Mouse (Mus musculus): Measurements from ENCODE around the gene Ros1.

- TF ChIP-seq CTCF (IDR thresholded peaks at IDR 0.05; ENCODE audit: low read depth, low read length) (no peak), POLR2A (IDR thresholded peaks at IDR 0.05; ENCODE audit: borderline replicate concordance, low read depth, low read length) (no peak)
These were observed 171.6 kb downstream of the Ros1 start for GRCm38 (mm10) chr10:52023213-52024052.

Data from bone marrow macrophage, adult 2 months (primary cell).